Mouse (Mus musculus) retina, adult 2 months (tissue): ENCODE data around the gene Igfbp2.

ENCODE experiments used
- DNase-seq: peaks from one replicate; pipeline ENCODE4 v3.0.0-alpha.2; 2012; ENCODE audit warnings: low read depth, low spot score

Gene Igfbp2

DNA sequence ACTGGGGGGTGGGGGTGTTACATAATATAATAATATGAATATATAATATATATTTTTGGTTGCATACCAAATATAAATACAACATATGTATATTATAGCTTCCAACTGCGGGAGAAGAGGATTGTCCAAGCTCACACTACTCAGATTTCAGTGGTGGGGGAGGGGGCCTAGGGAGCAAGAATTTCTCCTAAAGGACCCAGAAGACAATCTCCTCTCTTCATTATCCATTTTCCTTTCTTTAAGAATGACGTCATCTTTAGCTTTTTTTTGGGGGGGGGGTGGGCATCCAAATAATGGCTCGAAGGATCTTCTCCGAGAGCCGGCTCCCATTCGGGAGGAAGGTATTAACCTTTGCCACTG, 47.0 kb downstream of the Igfbp2 start:
- DNase-seq, result no peak

DNA sequence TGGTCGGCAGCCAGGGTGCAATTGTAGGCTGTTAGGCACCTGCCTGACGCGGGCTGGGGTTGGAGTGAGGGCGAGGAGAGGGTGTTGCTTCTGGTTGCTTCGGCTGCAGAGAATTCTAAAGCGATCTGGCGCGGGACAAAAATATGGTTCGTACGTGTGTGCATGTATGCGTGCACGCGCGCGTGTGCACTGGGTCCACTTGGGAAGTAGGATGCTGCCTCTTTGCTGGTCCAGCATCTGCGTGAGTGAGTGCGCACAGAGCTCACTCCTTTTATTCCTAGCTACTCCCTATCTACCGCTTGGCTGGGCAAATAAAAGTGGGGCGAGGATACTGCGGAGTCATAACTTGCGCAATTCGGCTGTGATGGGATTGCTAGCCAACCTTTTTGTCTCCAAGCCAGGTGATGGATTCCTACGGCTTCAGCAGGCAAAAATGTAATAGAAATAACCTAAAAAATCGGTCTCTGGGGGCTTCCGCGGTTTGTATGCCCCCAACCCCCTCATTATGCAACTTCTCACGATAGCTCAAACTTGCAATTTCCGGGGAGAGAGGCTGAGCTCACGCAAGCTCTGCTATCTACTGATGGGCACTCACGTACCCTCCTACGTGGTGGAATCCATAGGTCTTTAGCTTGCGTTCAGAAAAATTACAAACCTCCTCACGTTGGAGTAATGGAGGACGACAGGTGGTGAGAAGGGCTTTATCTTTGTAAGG, 47.6 kb downstream of the Igfbp2 start:
- DNase-seq, result no peak

DNA sequence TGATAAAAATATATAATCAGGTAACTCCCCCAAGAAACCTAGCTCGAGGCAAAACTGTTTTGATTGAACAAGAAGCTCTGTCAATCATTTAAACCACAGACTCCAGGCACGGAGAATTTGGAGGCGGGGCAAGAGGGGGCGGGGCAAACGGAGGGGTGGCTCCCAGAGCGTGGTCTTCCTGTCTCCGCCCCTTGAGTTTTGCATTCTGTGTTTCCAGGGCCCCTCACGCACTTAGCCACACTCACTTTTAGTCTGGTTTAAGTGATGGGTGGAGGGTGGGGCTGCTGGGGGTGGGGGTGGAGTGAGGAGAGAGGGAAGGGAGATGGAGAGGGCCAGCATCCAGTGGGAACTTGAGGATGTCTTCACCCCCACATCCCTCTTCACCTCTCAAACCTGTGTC, 48.2 kb downstream of the Igfbp2 start:
- no peak for DNase-seq

DNA sequence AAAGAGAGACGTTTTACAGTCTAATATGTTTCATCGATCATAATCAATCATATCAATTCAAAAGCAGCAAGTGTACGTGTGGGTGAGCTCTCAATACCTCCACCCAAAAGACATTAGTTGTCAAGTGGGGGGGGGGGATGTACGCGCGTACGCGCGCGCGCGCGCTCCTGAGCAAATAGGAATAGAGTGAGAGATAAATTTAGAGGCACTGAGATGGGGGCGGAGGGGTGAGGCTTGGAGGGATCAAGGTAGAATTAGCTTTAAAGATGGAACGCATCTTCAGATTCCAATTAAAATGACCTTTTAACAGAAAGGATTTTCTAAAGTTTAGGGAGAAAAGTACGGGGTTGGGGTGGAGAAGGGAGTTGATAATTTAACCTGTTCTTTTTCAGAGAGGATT, 48.8 kb downstream of the Igfbp2 start:
- DNase-seq, result no peak

DNA sequence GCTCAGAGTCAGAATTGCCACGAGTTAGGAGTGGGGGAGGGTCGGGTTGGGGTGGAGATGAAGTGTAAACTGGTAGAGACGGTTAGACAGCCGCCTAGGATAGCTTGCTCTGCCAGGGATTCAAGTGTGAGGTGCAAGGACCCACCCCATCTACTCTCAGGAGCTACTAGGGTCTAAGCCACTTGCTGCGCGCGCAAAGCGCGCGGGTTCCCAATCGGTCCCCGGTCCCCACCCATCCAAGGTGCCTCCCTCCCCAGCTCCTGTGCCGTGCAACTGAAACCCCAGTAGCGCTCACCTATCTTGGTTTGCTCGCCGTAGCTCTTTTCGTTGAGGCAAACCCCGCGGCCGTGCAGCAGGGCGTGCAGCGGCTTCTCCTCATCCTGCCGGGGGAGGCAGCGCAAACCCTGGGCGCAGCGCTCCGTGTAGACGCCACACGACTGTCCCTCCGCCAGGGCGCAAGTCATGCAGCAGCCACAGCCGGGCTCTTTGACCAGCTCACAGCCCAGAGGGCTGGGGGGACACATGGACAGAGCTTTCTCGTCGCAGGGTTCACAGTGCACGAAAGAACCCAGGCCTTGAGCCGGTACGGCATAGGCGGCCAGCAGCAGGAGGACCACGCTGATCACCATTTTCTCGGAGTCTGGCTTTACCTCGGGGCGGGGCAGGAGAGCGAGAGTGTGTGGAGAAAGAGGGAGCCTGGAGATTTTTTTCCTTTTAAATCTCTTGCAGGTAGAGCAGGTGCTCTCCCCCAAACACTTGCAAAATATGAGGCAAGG, 49.4 kb downstream of the Igfbp2 start:
- no peak for DNase-seq

DNA sequence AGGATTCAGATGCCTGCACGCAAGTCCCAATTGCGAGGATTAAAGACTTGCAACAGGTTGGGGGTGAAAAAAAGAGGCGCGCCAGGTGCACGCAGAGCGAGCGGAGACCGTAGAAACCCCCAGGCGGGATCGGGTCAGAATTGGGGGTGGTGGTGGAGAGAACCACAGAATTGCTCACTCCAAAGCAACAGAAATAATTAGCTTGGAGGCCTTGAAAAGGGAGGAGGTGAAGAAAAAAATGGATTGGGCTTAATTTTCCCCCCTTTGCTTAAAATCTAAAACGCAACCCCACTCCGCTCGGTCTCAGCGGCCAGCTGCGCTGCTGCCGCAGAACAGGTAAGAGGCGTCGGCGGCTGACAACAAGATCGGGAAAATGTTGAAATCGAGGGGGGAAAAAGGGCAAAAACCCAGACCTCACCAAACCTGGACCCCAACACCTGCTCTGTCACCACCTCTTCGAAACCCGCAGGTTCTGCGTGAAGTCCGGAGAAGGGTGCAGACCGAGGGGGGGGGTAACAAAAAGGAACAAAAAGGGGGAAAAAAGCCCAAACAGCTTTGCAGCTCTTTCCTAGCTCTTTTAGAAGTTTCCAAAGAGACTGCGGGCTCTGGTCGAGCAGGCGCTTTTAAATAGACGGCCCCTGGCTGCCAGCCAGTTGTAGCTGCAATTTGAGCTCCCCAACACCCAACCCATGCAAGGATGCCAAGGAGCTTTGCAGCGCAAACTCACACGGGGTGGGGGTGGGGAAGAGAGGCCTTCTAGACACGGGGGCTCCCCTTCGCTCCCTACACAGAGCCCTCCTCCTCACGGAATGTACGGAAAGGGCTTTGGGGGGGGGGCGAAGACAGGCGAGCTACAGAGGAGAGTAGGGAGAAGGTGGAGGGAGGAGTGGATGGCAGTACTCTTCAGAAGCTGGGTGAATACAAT, 50.2 kb downstream of the Igfbp2 start, which contains the start of gene Igfbp5:
TSS of gene Igfbp5 (minus strand) at position 598 of the 925 bp plus-strand sequence.
- no peak for DNase-seq

DNA sequence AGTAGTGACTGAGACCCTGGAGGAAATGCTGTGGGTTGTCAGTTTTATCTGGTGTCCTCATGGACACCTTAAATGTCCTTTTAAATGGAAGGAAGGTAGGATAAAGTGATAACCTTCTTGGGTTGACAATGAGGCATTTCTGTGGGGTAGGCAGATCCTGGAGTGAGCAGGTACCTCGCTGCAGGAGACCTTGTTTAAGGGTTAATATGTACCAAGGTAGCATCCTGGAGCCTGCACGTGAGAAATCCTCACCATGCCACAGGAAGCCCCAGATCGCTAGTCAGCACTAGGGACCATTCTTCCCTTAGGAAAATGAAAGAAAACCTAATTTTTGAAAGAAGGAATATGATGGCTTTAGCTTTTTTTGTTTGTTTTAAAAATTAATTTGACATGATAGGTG, 51.4 kb downstream of the Igfbp2 start:
- DNase-seq, result no peak

DNA sequence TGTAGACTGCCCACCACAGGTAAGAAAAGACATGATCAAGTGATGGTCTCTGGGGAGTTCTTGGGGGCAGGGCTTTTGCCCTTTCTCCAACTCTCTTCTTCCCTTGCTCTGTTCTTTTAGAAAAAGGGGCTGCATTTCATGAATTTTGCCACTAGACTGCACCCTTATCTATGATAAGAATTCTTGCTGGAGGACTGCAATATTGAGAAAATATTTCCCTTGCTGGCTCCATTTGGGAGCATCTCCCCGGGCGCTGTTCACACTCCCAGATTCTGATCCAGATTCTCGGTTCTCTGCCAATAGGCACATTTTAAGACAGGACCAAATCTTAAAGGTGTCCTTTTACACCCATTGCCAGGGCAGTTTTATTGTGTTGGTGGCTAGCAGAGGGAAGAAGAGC, 51.8 kb downstream of the Igfbp2 start:
- DNase-seq, result no peak

DNA sequence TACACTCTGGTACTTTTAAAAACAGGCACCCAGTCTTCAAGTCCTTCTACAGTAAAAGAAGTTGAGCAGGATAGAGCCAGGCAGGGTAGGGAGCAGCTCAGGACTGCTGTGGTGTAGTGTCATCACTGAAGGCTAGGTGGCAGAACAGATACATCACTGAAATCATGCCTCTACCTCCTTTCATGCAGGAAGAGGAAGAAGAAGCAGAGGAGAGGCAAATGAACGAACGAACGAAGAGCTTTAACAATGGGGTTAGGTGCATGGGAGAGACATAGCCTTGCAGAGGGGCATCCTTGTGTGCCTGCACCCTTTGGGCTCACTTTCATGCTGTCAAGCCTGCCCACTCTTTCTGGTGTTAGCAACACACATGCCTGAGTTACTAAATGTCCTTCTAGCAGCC, 53.6 kb downstream of the Igfbp2 start:
- no peak for DNase-seq

DNA sequence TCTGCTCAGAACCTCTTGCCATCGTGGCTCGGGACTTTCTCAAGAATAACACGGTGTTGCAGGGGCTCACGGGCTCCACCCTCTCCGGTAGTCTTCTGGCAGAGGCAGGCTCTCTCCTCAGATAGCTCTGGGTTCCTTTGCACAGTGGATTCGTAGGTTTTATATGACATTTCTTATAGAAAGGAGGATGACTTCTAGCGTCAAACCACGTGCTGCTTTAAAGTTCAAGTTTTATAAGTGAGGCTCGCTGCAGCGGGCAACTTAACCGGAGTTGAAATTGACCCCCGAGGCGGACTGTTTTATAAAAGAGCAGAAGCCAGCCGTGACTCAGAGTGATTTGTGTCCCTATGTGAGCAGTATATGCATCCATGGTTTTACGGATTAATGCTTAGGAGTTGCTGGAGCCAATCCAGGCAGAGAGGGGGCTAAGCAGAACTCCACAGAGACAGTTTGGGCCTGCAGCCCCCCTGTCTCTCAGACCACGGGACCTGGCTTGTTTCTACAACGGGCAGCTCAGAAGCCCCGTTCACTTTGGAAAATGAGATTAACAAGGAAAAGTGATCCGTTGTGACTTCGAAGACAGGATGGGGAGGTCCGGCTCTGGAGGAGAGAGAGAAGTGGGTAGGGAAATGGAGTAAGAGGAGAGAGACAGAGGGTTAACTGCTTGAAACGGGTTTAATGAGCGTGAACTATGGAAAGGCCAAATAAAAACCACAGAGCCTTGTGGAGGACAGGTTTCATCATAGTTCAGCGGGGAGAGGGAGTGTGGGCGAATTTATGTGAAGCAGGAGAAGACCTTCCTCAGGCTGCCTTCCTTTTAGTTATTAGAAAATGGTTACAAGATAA, 54.4 kb downstream of the Igfbp2 start:
- DNase-seq, result no peak

DNA sequence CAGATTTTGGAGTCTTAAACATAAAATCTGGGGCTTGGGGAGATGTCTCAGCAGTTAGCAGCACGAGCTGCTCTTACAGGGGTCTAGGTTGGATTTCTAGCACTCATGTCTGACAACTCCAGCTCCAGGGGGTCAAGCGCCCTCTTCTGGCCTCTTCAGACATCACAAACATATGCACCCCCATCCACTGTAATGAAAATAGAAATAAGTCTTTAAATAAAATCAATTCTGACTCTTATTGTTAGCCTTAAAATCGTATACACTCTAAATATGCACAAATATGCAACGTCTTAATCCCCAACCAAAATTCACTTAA, 55.0 kb downstream of the Igfbp2 start:
- DNase-seq, result no peak

DNA sequence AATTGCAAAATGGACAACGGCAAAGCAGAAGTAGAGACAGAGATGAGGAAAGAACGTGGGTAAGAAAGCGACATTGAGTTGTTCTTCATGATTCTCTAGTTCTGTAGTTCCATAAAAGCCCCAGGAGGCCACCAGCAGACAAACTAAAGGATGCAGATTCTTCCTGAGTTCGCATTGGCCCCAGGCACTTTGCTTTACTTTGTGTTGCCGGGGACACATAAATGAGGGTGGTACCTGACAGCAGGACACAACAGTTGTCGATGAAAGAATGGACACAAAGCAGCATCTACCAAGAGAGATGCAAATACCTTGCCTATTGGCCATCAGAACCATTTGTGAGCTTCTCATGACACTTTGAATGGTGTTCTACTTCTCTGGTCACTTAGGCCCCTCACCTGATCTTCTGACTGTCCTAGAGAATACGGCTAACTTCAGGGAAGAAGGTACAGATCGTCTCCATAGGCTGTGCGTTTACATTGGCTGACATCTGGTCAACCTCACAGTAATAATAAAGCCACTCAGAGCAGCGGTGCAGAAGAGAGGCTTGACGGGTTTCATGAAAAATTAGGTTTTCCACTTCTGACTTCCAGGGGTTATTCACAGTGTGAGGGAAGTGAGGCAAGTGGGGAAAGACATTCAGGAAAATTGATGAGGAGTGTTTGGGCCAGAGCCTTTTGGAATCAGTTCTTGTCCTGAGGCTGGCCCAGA, 61.0 kb downstream of the Igfbp2 start:
- no peak for DNase-seq

DNA sequence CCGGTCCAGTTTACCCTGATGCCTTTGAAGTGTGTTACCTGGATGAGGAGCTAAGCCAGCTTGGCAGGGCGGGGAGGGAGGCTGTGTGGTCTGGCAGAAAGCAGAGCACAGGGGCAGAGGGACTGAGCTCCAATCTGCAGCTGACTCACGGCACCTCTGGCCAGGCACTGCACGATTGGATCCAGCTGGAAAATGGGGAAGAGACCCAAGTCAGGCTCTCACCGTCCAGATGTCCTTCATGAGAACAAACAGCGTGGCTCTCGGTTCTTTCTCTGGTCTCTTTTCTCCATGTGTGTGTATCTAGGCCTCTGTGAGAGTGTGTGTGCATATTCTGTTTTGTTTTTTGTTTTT, 61.5 kb downstream of the Igfbp2 start:
- no peak for DNase-seq

DNA sequence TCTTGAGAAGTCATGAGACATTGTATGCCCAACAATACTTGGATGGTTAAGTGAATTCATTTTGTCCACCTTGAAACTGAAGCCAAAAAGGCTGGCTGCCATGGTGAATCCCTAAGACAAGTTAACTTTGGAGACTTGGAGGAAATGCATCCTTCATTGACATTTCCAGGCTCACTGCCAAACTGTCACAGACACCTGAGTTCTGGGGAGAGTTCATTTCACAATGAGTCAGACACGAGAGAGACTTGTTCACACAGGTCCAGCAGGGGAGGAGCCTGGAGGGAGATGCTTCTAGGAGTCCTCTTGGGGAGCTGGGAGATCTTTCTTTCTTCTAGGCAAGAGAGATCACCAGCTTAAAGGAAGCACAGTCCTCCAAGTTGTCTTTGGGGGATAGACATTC, 63.6 kb downstream of the Igfbp2 start:
- DNase-seq, result no peak

DNA sequence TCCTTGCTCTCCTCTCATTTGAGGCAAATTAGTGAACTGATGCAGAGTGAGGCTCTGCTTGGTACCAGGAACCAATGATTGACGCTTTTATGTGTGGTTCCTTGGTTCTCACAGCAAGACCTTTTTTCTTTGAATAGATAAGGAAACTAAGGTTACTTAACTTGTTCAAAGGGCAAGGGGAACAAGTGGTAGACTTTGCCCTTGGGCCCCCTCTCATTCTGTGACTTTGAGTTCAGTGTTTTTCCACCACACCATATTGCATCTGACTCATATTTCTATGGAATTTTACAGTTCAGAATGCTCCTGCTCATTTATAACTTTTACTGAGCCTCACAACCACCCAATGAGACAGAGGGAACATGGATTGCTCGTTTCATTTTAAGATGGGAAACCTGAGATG, 71.5 kb downstream of the Igfbp2 start:
- no peak for DNase-seq
